ENCODE assay signal across 20 mouse cellular contexts in the genomic region with DNA sequence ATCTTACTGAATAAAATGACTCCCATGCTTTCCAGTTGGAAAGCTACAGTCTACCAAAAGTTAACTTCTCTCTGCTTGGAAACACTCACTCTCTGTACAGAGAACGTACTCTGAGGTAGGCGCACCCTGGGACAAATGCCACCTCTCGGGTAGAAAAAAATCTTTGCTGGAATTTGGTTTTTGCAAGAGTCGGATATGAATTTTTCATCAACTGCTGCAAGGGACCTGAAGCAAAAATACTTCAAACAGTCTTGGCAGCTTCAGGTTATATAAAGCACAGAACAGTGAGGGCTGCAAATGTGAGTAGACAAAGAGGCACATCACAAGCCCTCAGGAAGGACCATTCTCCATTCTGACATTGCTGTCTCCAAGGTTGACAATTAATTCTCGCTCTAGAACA.
DNase-seq lines count a peak whose midpoint lies in the region; ATAC-seq lines count a peak whose summit lies in the region.
"Had no signal": no experiment of that assay in that cellular context is flagged by ENCODE, and none has a peak within 500 bp of the region (broad histone marks: within the 10 kb centered on the region; RNA-seq: fewer than 3 reads in every experiment).

No protein-coding gene starts in this region.

- ATAC-seq in frontal cortex, adult (ENCODE audit: low TSS enrichment): peak; percentile 100
- ATAC-seq: forebrain, embryonic 13.5 days; intestine, postnatal 0 days; liver, postnatal 0 days; Patski had no signal

- intact Hi-C loops in left cerebral cortex, postnatal 36 days (cut with DNase I): no loop called here
- intact Hi-C loops in heart, postnatal 36 days (cut with DNase I): no loop called here

- peak; percentile 42 to 79 for DNase-seq in frontal cortex, postnatal 36 days (ENCODE audit: low spot score in 2 of 2)
- peak; percentile 46 to 60 for DNase-seq in left cerebral cortex, postnatal 36 days (ENCODE audit: low spot score in 2 of 2)
- peak; percentile 68 for DNase-seq in telencephalon, adult 2 months (ENCODE audit: low read depth, low spot score)
- no peak for DNase-seq in heart, postnatal 36 days
- DNase-seq in testis, postnatal 10 days (ENCODE audit: low spot score): no peak
- no peak for DNase-seq in lung, adult 18-20 months
- DNase-seq: B cell, adult 2 months; cerebellum, adult 11-12 months; cerebellum, postnatal 14 days; embryo, embryonic 11 days; gastrocnemius, postnatal 25 days; heart, adult 18-20 months; heart, postnatal 10 days; layer of hippocampus, adult 9-11 months; liver, postnatal 0 days; lung, postnatal 10 days had no signal

Comparison
In these comparisons a context has a peak if more than half of its experiments do, and no peak if none do; other contexts are left out.
1. DNase-seq: peak in frontal cortex, postnatal 36 days (2 of 2), left cerebral cortex, postnatal 36 days (2 of 2) and telencephalon, adult 2 months (single experiment); none in heart, postnatal 36 days (0 of 2), testis, postnatal 10 days (single experiment) and lung, adult 18-20 months (0 of 2).